Mouse (Mus musculus) fat pad, adult 2 months (tissue): Measurements from ENCODE around the gene Phactr3.

Experiments used
- DNase-seq: peaks from one replicate; pipeline ENCODE4 v3.0.0-alpha.2; 2011; ENCODE audit warnings: low read depth, low spot score; ENCODE audit errors: extremely low read depth

Phactr3 gene

GRCm38 (mm10) chr2:178192881-178193280 lies 74.1 kb downstream of the Phactr3 start:
- no peak for DNase-seq

GRCm38 (mm10) chr2:178193445-178193844 lies 74.7 kb downstream of the Phactr3 start:
- DNase-seq: no peak

DNA sequence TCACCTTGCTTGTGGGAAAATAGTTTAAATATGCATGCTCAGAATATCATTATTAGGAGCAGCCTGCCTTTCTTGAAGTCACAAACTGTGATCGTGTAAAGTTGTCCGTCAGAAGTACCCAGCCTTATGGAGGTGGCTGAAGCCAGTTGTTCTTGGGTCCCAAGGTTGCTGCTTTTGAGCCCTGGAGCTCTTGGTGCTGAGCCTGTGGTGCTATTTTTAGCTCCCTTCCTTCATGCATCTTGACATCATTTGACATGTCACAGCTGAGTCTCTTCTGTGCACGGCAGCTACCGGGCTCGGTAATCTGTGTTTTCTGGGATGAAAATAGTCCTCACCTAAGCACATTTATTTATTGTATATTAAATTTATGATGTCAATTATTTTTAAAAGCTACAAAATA lies 76.1 kb downstream of the Phactr3 start:
- no peak for DNase-seq

GRCm38 (mm10) chr2:178196038-178196437 lies 77.3 kb downstream of the Phactr3 start:
- DNase-seq: no peak

DNA sequence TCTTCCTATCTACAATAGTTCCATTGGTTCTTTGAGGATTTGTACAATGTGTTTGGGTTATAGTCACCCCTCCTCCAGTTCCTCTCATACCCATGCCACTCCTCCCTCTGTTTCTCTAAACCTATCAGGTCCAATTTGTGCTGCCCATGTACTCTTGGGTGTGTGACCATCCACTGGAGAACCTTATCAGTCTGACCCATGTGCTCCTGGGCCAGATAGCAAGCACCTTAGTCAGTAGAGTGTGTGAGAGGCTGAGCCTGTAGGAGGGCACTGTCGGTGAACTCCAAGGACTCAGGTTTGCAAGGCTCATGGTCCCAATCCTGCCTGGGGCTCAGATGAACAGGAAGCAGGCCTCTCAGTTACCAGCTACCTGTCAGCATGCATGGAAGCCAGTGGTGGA lies 78.8 kb downstream of the Phactr3 start:
- no peak for DNase-seq

GRCm38 (mm10) chr2:178204455-178204854 lies 85.7 kb downstream of the Phactr3 start:
- no peak for DNase-seq

DNA sequence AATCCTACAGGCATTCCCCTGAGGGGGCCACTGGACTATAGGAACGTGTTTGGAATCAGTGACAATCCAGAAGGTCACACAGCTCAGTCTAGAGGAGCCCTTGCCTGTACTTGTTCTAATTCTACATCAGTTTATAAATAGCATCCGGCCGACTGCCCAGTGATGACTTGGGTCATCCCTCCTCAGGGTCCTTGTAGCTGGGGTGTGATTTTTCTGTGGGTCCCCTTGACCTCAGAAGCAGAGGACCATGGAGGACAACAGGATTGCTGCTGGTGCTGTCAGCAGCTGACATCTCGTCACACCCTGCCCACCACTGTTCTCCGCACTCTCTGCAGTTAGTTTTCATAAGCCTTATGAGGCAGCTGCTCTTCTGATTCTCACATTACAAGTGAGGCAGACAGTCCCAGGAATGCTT lies 89.4 kb downstream of the Phactr3 start:
- DNase-seq: no peak

DNA sequence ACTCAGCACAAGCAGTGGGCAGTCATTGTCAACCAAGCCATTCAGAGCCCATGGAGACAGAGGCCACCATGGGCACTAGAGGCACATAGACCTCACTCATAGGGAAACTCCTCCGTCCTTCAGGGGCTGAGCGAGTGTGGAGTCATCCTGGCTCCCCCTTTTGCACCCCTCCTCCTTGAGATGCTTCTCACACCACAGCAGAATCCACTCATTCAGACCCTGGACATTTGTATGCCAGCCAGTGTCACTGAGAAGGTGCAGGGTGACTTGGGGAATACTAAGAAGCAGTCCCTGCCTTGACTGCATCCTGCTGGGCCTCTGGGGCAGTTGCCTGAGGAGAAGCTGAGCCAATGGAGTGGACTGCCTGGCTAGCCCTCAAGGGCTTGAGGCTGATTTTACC lies 95.1 kb downstream of the Phactr3 start:
- no peak for DNase-seq

- no peak for DNase-seq
These were observed 95.8 kb downstream of the Phactr3 start for GRCm38 (mm10) chr2:178214531-178214930.

DNA sequence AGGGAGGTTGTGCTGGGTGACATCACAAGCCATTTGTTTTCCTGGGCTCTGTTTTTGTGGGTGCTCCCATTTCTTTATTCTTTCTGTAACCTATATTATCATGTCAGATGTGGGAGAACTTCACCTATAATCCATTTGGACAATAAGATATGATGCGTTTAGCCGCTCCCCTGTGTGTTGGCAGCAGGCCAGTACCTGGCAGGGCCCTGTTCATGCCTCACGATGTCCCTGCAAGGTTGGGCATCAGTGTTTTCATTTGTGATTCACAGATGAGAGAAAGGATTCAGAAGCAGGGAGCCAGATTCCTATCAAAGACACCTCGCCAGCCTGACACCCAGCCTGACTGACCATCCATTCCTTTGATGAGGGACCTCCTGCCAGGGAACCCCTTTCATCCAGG lies 99.7 kb downstream of the Phactr3 start:
- no peak for DNase-seq

DNA sequence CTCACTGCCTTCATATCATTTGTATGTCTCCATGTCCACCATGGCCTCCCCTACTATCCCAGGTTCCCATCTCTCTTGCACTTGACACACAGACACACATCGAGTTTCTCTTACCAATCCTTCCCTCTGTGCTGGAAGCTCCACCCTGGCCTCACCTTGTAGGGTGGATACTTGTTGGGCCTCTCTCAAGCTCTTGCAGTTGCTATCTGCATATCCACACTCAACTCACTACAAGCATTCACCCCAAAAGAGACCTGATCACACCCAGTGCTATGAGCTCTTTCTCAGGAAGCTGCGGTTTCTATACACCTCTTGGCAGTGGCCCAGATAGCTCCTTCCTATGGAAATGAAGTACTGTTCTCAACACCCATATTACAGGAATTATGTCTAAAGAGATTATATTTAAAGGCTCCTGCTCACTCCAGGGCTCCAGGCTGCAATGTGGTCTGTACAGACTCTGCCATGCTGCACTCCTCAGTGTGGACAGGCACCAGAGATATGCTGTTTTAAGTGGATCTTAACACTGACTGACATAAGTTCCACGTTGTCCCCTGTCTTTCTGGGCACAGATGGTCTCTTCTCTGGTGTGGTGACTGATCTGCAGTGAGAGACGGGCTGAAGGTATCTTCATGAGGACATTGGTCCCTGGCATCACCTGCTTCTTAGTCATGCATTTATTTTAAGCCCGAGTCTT lies 100.8 kb downstream of the Phactr3 start:
- DNase-seq: no peak

- DNase-seq: no peak
These were observed 101.5 kb downstream of the Phactr3 start for GRCm38 (mm10) chr2:178220148-178220717.

- DNase-seq: no peak
These were observed 102.2 kb downstream of the Phactr3 start for GRCm38 (mm10) chr2:178221003-178221402.

DNA sequence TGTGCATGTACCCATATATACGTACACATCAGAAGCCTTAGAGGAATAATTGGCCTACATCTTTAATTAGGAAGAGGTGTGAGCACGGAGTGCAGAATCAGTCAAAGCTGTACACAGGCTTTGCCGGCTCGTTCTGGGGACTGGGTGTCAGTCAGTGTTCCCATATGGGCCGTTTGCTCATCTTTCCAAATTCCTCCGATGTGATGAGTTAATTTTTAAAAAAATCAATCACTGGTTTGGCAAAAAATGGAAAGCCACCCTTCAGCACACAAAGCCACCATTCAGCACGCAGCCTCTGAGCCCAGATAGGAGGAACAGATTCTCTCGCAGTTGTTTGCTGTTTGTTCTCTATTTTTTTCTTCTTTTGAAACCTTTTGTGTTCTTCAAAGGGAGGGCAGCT lies 110.5 kb downstream of the Phactr3 start:
- no peak for DNase-seq

DNA sequence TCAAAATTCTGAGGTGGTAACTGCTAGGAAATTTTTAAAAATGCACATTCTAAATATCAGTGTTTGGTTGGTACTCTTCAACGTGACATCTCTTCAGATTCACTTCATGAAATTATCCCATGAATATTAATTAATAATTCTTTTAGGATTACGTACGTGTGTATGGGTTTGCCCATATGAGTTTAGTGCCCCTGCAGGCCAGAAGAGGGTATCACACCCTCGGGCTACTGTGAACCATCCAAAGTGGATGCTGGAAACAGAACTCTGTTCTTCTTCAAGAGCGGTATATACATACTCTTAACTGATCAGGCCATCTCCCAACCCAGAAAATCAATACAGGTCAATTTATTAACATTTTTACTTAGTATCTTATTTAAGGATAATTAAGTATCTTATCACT lies 114.7 kb downstream of the Phactr3 start:
- no peak for DNase-seq

DNA sequence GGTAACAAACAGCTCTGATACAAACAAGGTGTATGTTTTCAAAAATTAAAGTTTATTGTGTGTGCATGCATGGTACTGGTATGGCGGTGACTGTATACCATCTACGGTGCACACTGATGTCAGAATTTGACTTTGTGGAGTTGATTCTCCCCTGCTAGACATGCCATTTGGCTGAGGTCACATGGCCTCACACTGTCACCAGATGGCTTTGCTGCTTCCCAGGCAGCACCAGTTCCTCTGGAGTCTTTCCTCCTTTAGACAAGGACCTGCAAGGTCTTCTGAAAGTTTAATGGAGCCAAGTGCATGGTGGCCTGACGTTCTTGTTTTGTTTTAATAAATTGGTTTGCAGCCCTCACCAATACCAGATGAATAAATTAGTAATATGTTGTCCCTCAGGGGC lies 118.3 kb downstream of the Phactr3 start:
- DNase-seq: no peak

GRCm38 (mm10) chr2:178238503-178238902 lies 119.7 kb downstream of the Phactr3 start:
- no peak for DNase-seq

DNA sequence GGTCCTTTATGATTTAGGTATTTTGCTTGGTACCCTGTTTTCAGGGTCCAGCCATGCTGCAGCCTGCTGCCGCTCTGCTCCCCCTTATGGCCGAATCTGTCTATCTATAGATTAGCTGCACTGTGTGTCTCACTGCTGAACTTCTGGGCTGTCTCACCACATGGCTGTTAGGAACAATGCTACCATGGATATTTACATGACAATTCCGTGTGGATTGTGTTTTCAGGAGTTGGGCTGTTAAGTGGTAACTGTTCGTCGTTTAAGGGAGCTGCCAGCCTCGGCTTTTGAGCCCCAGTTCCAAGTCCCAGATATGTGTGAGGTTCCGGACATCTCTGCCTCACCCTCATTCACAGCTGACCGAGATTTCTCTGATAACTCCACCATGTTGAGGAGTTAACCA lies 122.1 kb downstream of the Phactr3 start:
- no peak for DNase-seq

GRCm38 (mm10) chr2:178241374-178241773 lies 122.6 kb downstream of the Phactr3 start:
- DNase-seq: no peak

DNA sequence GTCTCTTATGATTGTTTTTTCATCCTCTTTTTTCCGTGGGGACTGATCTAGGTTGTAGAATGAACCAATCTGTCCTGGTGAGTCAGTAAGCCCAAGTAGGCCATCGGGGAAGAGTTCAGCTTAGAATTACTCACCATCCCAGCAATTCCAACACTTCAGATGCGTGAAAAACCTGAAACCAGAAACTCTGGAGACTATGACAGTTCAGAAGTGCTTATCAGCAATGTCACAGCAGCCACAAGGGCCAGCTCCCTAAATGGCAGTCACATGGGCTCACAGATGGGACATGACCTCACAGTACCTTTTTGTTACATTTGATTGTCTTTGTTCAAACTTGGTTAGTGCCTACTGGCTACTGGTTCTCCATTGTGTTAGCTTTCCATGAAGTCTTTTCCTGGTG lies 124.2 kb downstream of the Phactr3 start:
- DNase-seq: no peak

DNA sequence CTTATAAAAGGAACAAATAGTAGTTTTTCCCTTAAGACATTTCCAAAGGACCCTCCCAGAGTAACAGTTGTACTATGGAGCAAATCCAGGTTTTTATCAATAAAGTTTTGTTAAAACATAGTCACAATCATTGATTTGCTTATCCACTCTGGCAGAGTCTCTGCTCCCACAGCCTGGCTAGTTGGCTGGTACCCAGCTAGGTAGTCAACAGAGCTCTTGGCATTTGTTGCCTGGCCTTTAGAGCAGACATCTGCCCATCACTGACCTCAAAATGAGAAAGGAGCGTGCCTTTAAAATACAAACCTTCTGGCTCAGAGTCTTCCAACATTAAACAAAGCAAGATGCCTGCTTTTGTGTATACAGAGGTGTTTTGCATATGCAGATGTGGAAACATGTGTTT lies 126.1 kb downstream of the Phactr3 start:
- no peak for DNase-seq

DNA sequence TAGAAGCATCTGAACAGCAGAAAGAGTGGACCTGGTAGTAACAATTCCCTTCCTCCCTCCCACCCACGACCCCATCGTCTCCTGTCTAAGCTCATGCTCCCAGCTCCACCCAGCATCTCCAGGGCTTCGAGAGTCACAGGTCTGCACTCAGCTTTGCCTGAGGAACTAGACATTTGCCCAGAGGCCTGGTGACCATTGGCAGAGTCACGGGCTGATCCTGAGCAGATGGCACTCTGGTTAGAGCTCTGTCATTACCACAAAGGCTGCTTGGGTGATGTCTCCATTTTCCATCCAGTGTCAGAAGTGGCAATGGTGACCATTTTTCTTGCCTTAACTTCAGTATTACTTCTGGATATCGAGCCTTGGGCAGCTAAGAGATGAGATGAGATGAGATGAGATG lies 127.1 kb downstream of the Phactr3 start:
- no peak for DNase-seq

- DNase-seq: no peak
These were observed 128.0 kb downstream of the Phactr3 start for GRCm38 (mm10) chr2:178246767-178247166.
